Comparison of ENCODE assay signal across 18 mouse cellular contexts in genomic region chr5:88795910-88796584, GRCm38 (mm10). TPM values are rescaled to one million over a fixed set of nuclear protein-coding genes. Genes with fewer than 3 reads are reported as not detected.
DNase-seq lines count a peak whose midpoint lies in the region; ATAC-seq and TF ChIP-seq lines count a peak whose summit lies in the region.
"Had no signal": no experiment of that assay in that cellular context is flagged by ENCODE, and none has a peak within 500 bp of the region (broad histone marks: within the 10 kb centered on the region; RNA-seq: fewer than 3 reads in every experiment).

No protein-coding gene starts in this region.

- no peak for TF ChIP-seq EP300 in liver, postnatal 0 days (IDR thresholded peaks at IDR 0.05; ENCODE audit: low read depth)

- H3K9me3 ChIP-seq in kidney, embryonic 15.5 days (replicated peaks) = no peaks in the 10 kb centered on the region
- H3K9me3 ChIP-seq in intestine, embryonic 15.5 days = no peaks in the 10 kb centered on the region
- no peaks in the 10 kb centered on the region for H3K9me3 ChIP-seq in kidney, postnatal 0 days (replicated peaks; ENCODE audit: low read length)
- H3K9me3 ChIP-seq in liver, postnatal 0 days (ENCODE audit: low read length) = no peaks in the 10 kb centered on the region
- H3K9me3 ChIP-seq: embryonic facial prominence, embryonic 13.5 days; megakaryocyte, embryonic 14.5 days; stomach, embryonic 15.5 days had no signal

- peak; percentile 65; the same call in 1 of the 2 replicates for ATAC-seq in kidney, embryonic 15.5 days (replicated peaks; ENCODE audit: low FRiP score)
- peak; percentile 84 for ATAC-seq in intestine, embryonic 15.5 days
- peak; percentile 41; the same call in 1 of the 2 replicates for ATAC-seq in kidney, postnatal 0 days (replicated peaks; ENCODE audit: low FRiP score, low read depth)
- ATAC-seq in liver, postnatal 0 days = peak; percentile 37; the same call in 1 of the 2 replicates
- ATAC-seq: forebrain, postnatal 0 days had no signal

- H3K4me1 ChIP-seq in kidney, embryonic 15.5 days = peaks cover 10% of the 10 kb centered on the region
- H3K4me1 ChIP-seq in intestine, embryonic 15.5 days (replicated peaks) = peaks cover 2% of the 10 kb centered on the region; the same call in 1 of the 2 replicates
- no peaks in the 10 kb centered on the region for H3K4me1 ChIP-seq in kidney, postnatal 0 days (replicated peaks; ENCODE audit: insufficient read depth, low read length)
- H3K4me1 ChIP-seq in liver, postnatal 0 days (ENCODE audit: insufficient read depth) = peaks cover 4% of the 10 kb centered on the region; the same call in 1 of the 2 replicates
- H3K4me1 ChIP-seq: stomach, embryonic 15.5 days had no signal

- peak overlapping the region; percentile 70 for H3K27ac ChIP-seq in kidney, embryonic 15.5 days
- 0 out of 2 replicates have a peak overlapping the region, but pooled peaks have one; percentile 51 for H3K27ac ChIP-seq in intestine, embryonic 15.5 days
- peak overlapping the region; percentile 48; the same call in 1 of the 2 replicates for H3K27ac ChIP-seq in kidney, postnatal 0 days
- peak overlapping the region; percentile 87 for H3K27ac ChIP-seq in liver, postnatal 0 days (ENCODE audit: low read depth)
- H3K27ac ChIP-seq: embryonic facial prominence, embryonic 13.5 days; gastrocnemius, adult 2 months; stomach, embryonic 15.5 days had no signal

- no peak overlapping the region for H3K9ac ChIP-seq in kidney, embryonic 15.5 days
- H3K9ac ChIP-seq in intestine, embryonic 15.5 days = no peak overlapping the region
- H3K9ac ChIP-seq in kidney, postnatal 0 days (ENCODE audit: low read depth, low read length) = no peak overlapping the region
- H3K9ac ChIP-seq in liver, postnatal 0 days (replicated peaks) = peak overlapping the region; percentile 27
- H3K9ac ChIP-seq: embryonic facial prominence, embryonic 13.5 days; forebrain, postnatal 0 days; stomach, embryonic 15.5 days had no signal

- WGBS in kidney, embryonic 15.5 days = 28% methylated on average over 9 of the region's 9 CpGs
- 32% methylated on average over 9 of the region's 9 CpGs for WGBS in intestine, embryonic 15.5 days
- 31% methylated on average over 9 of the region's 9 CpGs for WGBS in kidney, postnatal 0 days
- 46% methylated on average over 9 of the region's 9 CpGs for WGBS in liver, postnatal 0 days (ENCODE audit: insufficient replicate concordance)

- no peaks in the 10 kb centered on the region for H3K27me3 ChIP-seq in kidney, embryonic 15.5 days
- no peaks in the 10 kb centered on the region for H3K27me3 ChIP-seq in intestine, embryonic 15.5 days (replicated peaks)
- no peaks in the 10 kb centered on the region for H3K27me3 ChIP-seq in kidney, postnatal 0 days (ENCODE audit: insufficient read depth, low read length)
- H3K27me3 ChIP-seq in liver, postnatal 0 days (ENCODE audit: insufficient read depth, low read length) = no peaks in the 10 kb centered on the region
- H3K27me3 ChIP-seq: embryonic facial prominence, embryonic 13.5 days; stomach, embryonic 15.5 days had no signal

- no peak for DNase-seq in kidney, adult 11 months
- DNase-seq in kidney, postnatal 0 days (ENCODE audit: low spot score) = peak; percentile 67
- no peak for DNase-seq in liver, postnatal 0 days
- DNase-seq in thymus, adult 18-20 months = no peak
- no peak for DNase-seq in thymus, postnatal 10 days (ENCODE audit: low spot score in 2 of 2)
- DNase-seq: forebrain, postnatal 0 days; gastrocnemius, adult 2 months; heart, postnatal 10 days; lung, postnatal 14 days; midbrain, embryonic 14.5 days; right cerebral cortex, postnatal 25 days; thymus, adult 2 months had no signal

- no peaks in the 10 kb centered on the region for H3K36me3 ChIP-seq in kidney, embryonic 15.5 days
- no peaks in the 10 kb centered on the region for H3K36me3 ChIP-seq in intestine, embryonic 15.5 days
- H3K36me3 ChIP-seq in kidney, postnatal 0 days (ENCODE audit: insufficient read depth, low read length) = no peaks in the 10 kb centered on the region
- no peaks in the 10 kb centered on the region for H3K36me3 ChIP-seq in liver, postnatal 0 days (replicated peaks; ENCODE audit: insufficient read depth, low read length)
- H3K36me3 ChIP-seq: embryonic facial prominence, embryonic 13.5 days; stomach, embryonic 15.5 days had no signal

- peak overlapping the region; percentile 46 for H3K4me2 ChIP-seq in kidney, embryonic 15.5 days
- H3K4me2 ChIP-seq in intestine, embryonic 15.5 days (replicated peaks) = peak overlapping the region; percentile 45
- H3K4me2 ChIP-seq in kidney, postnatal 0 days (ENCODE audit: low read length) = peak overlapping the region; percentile 29
- H3K4me2 ChIP-seq in liver, postnatal 0 days (ENCODE audit: low read depth, low read length) = peak overlapping the region; percentile 56
- H3K4me2 ChIP-seq: embryonic facial prominence, embryonic 13.5 days; heart, embryonic 11.5 days; stomach, embryonic 15.5 days had no signal

- peak; percentile 30; the same call in 1 of the 2 replicates for TF ChIP-seq CTCF in kidney, postnatal 0 days (IDR thresholded peaks at IDR 0.05; ENCODE audit: low read depth)
- TF ChIP-seq CTCF in liver, postnatal 0 days (IDR thresholded peaks at IDR 0.05; ENCODE audit: low read depth) = no peak

- 0 out of 2 replicates have a peak overlapping the region, but pooled peaks have one; percentile 8 for H3K4me3 ChIP-seq in kidney, embryonic 15.5 days (replicated peaks)
- no peak overlapping the region for H3K4me3 ChIP-seq in intestine, embryonic 15.5 days (replicated peaks)
- H3K4me3 ChIP-seq in kidney, postnatal 0 days (replicated peaks; ENCODE audit: low read depth, low read length) = no peak overlapping the region
- no peak overlapping the region for H3K4me3 ChIP-seq in liver, postnatal 0 days (ENCODE audit: low read depth, low read length)
- H3K4me3 ChIP-seq: embryonic facial prominence, embryonic 13.5 days; gastrocnemius, adult 2 months; megakaryocyte, embryonic 14.5 days; stomach, embryonic 15.5 days had no signal

RNA-seq across cellular contexts. Expression of gene Dck, which starts 31.3 kb away (rescaled TPM):
- 47.1 and 48.3 TPM in 2 replicates for polyA plus RNA-seq in kidney, embryonic 15.5 days (2015; fragmentation: Nextera tagmentation; extraction: Ambion mirVana)
- polyA plus RNA-seq in intestine, embryonic 15.5 days (2015; fragmentation: Nextera tagmentation; extraction: Ambion mirVana) = 38.0 and 44.2 TPM in 2 replicates
- 20.3 and 25.8 TPM in 2 replicates for polyA plus RNA-seq in kidney, postnatal 0 days (2015; fragmentation: Nextera tagmentation; extraction: Ambion mirVana)
- 44.7 and 46.8 TPM in 2 replicates for polyA plus RNA-seq in liver, postnatal 0 days (2015; fragmentation: Nextera tagmentation; extraction: Ambion mirVana)
